Mouse (Mus musculus) brown adipose tissue, adult 24 weeks (tissue): ENCODE data around the gene Ampd2. TPM values are rescaled to one million over a fixed set of nuclear protein-coding genes. Genes with fewer than 3 reads are reported as not detected.
A peak's percentile ranks its signal among the peaks of the same experiment; 100 is the strongest.

ENCODE experiments used
- H3K27ac ChIP-seq: fragments of 200-500 bp; replicated peaks from 2 replicates; pipeline ENCODE4 v1.5.1; 2012; ENCODE audit warnings: low read depth, mild to moderate bottlenecking, low read length
- H3K4me1 ChIP-seq: fragments of 200-500 bp; 2 replicates; pipeline ENCODE4 v1.6.1; 2012; ENCODE audit warnings: low read length, mixed read lengths; ENCODE audit not compliant: control insufficient read depth, insufficient read depth, insufficient read length
- H3K4me3 ChIP-seq: fragments of 200-500 bp; 2 replicates; pipeline ENCODE4 v1.5.1; 2012; ENCODE audit warnings: low read depth, mild to moderate bottlenecking, low read length, moderate library complexity; ENCODE audit not compliant: insufficient read depth
- polyA plus RNA-seq: library from polyadenylated mRNA; stranded (reverse); fragments of >200 nt; gene quantifications from 2 replicates; pipeline ENCODE4 v1.2.4, GENCODE M21; 2012; ENCODE audit not compliant: missing spikeins, insufficient read depth, insufficient read length

Ampd2 gene
- polyA plus RNA-seq, 1 experiment: 13.5 TPM

DNA sequence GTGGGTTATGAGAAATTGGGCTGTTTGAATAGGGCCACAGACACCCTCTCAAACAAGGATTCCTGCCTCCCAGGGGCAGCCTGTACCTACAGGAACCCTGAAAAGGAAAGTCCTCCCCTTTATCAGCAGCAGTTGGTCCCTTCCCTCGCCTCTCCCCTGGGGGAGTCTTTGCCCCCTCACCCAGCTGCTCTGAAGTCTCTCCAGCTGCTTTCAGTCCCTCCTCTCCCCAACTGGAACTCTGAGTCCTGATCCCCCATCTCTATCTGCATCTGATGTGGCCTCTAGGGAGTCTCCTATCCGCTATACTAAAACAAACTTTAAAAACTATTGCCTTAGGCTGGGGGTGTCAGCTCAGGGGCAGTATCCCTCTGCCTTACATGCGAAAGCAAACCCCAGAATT is 878 bp upstream of the Ampd2 start:
- Histone ChIP-seq H3K4me1 (no peaks in the 10 kb centered on the region), H3K4me3 (no peak overlapping the region), H3K27ac (no peak overlapping the region)

GRCm38 (mm10) chr3:108085721-108086469 is 556 bp downstream of the Ampd2 start:
- Histone ChIP-seq H3K4me1 (no peaks in the 10 kb centered on the region), H3K4me3 (peak overlapping the region; percentile 66), H3K27ac (peak overlapping the region; percentile 87)

GRCm38 (mm10) chr3:108085281-108085720 is 1.1 kb downstream of the Ampd2 start:
- Histone ChIP-seq H3K27ac (peak overlapping the region; percentile 87), H3K4me3 (peak overlapping the region; percentile 66), H3K4me1 (no peaks in the 10 kb centered on the region; the same call in 1 of the 2 replicates)

DNA sequence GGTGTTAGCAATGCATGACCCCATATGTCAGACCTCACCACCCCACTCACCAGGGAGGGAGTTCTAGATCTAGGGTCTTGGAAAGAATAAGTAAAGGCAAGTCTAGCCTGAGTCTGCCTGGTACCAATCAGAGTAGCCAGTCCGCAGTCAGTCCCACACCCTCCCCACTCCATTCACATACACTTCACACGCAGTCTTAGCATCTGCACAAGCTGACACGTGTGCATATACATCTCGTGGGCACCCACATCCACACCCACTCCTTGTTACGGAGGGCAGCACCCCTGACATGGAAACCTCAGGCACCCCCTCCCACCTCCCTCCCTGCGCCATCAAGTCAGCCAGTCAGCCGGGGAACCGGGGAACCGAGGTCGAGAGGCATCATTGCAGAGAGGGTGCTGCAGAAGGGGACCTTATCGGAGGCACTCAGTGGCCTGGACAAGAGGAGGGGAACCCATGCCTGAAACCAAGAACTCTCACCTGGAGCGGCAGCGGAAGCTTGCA is 1.6 kb downstream of the Ampd2 start:
- Histone ChIP-seq H3K4me3 (peak overlapping the region; percentile 66), H3K27ac (no peak overlapping the region), H3K4me1 (no peaks in the 10 kb centered on the region; the same call in 1 of the 2 replicates)

DNA sequence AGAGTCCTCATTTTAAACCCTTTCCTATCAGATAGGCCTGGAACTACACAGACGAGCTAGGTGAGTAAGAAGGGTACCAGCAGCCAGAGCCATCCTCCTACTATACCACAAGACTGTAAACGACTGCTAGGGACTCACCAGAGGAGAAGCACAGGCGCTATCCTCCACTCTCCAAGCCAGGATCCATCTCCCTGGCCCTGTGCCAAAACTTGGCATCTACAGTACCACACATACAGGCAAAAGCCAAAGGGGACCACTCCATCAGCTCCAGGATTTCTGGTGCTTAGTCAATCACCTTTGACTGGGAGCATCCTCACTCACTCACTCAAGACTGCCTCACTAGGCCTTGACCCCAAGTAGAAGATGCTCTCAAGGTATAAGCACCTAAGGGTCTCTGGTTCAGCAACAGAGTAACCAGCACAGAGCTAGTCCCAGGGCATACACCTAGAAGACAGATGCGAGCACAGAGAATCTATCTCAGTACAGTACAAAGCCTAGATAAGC is 2.5 kb downstream of the Ampd2 start:
- H3K27ac ChIP-seq: no peak overlapping the region
- H3K4me3 ChIP-seq: peak overlapping the region; percentile 12; the same call in 1 of the 2 replicates
- no peaks in the 10 kb centered on the region; the same call in 1 of the 2 replicates for H3K4me1 ChIP-seq

DNA sequence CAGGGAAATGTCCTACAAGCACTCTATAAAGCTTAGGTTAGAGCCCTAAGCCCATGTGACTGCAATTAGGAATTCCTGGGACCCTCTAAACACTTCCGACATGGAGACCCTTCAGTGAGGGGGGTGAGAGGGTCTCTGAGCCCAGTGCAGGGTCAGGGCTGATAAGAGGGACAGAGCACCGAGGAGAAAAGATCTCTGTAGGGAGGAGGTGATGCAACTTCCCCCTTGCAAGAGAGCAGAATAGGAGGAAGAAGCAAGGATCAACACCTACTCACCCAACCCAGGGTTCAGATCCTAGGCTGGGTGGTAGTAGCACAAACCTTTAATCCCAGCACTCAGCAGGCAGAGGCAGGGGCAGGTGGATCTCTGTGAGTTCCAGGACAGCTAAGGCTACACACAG is 3.3 kb downstream of the Ampd2 start:
- H3K4me3 ChIP-seq: no peak overlapping the region
- no peak overlapping the region for H3K27ac ChIP-seq
- no peaks in the 10 kb centered on the region; the same call in 1 of the 2 replicates for H3K4me1 ChIP-seq

- H3K4me3 ChIP-seq: peak overlapping the region; percentile 51
- H3K27ac ChIP-seq: peak overlapping the region; percentile 84
These were observed 4.1 kb downstream of the Ampd2 start for GRCm38 (mm10) chr3:108082251-108082875.

GRCm38 (mm10) chr3:108081681-108082080 is 4.8 kb downstream of the Ampd2 start:
- H3K4me3 ChIP-seq: peak overlapping the region; percentile 51
- H3K4me1 ChIP-seq: no peaks in the 10 kb centered on the region; the same call in 1 of the 2 replicates
- no peak overlapping the region for H3K27ac ChIP-seq

More at GRCm38 (mm10) chr3:108082251-108082875, 4.1 kb downstream of the Ampd2 start:
- H3K4me1 ChIP-seq: no peaks in the 10 kb centered on the region; the same call in 1 of the 2 replicates

GRCm38 (mm10) chr3:108076836-108077235 is 9.6 kb downstream of the Ampd2 start:
- no peak overlapping the region for H3K4me3 ChIP-seq
- H3K4me1 ChIP-seq: no peaks in the 10 kb centered on the region; the same call in 1 of the 2 replicates
- no peak overlapping the region for H3K27ac ChIP-seq

GRCm38 (mm10) chr3:108072983-108073569 is 13.4 kb downstream of the Ampd2 start:
- H3K27ac ChIP-seq: no peak overlapping the region
- no peak overlapping the region for H3K4me3 ChIP-seq
- no peaks in the 10 kb centered on the region for H3K4me1 ChIP-seq

GRCm38 (mm10) chr3:108070295-108071293 is 15.9 kb downstream of the Ampd2 start:
- H3K27ac ChIP-seq: no peak overlapping the region
- H3K4me1 ChIP-seq: no peaks in the 10 kb centered on the region
- H3K4me3 ChIP-seq: no peak overlapping the region

DNA sequence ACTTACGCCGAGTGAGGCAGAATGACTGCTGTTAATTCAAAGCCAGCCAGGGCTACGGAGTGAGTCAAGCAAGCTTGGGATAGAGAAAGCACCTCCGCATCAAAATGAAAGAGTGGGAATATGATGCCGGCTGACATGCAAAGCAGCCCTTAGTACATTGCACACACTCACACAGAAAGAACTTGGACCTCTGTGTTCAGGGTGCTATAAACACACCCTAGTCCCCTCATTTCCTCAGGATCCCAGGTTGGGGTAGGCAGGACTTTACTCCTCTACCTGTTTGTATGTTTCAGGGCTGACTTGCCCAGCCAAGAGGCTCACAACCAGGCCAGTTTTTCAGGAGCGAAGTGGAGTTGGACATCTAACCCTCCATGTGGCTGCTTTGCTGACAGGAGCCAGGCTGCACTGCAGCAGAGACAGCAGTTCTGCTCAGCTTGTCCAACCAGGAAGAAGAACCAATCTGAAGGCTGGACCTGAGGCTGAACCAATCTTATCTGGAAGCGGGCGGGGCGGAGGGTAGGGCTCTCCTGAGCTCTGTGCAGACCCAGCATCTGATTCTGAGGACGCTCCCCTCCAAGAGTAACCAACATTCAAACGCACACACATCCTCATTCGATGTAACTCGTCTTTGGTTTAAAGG is 17.1 kb downstream of the Ampd2 start:
- no peak overlapping the region for H3K4me3 ChIP-seq
- no peak overlapping the region for H3K27ac ChIP-seq

DNA sequence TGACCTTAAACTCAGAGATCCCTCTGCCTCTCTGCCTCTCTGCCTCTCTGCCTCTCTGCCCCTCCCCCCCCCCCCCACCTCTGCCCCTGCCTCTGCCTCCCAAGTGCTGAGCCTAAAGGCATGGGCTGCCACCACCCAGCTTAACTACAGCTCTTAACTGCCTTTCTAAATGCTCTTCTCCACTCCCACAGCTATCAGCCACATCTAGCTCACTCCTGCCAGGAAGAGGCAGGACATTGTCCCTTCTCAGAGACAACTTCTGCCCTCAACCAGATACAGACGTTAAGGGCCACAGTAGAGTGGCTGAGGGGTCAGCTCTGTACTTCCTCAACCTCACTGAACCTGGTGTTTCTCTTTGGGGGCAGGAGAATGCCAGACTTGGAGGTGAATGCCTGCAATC is 17.6 kb downstream of the Ampd2 start:
- Histone ChIP-seq H3K4me1 (no peaks in the 10 kb centered on the region), H3K27ac (no peak overlapping the region), H3K4me3 (no peak overlapping the region)

More for the DNA sequence above, 17.1 kb downstream of the Ampd2 start:
- H3K4me1 ChIP-seq: no peaks in the 10 kb centered on the region
